Mouse (Mus musculus) 3T3-L1 (cell line): ENCODE data around the gene Mast4.
A peak's percentile ranks its signal among the peaks of the same experiment; 100 is the strongest.

Source experiments
- DNase-seq: peaks from one replicate; pipeline ENCODE4 v3.0.0-alpha.2; 2015; ENCODE audit warnings: low read depth, low spot score

Gene Mast4

DNA sequence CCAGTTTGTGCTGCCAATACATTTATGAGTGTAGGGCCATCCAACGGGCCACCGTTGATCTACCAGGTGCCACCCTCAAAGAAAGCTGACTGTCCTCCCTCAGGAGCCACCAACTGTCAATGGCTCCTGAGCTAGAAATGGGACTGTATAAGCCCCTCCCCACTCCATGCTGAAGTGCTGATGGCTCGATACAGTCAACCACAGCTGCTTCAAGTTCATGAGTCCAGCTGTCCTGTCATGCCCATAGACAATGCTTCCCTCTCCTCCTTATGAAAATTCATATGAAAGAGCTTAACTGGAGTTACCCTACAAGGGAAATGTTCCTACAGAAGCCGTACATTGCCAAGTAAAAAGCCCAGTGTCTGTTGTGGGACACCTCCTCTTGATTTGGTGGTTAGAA lies 93.2 kb downstream of the Mast4 start:
- no peak for DNase-seq

DNA sequence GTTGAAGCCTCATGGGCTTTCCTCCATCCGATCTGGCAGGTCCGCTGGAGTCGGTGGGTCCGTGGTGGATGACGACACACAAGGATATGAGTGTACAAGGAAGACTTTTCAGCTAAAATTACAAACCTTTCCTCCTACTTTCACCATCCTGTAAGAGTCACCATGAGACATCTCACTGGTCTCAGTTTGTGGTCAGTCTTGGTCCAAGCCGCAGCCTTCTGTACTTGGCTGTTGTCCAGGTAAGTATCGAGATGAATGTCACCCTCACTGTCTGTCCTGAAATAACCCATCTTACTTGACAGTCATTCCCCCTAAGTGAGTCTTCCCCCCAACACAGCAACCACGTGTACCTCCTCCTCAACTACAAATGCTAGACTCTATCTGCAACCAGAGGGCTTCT lies 94.6 kb downstream of the Mast4 start:
- peak; percentile 89 for DNase-seq

DNA sequence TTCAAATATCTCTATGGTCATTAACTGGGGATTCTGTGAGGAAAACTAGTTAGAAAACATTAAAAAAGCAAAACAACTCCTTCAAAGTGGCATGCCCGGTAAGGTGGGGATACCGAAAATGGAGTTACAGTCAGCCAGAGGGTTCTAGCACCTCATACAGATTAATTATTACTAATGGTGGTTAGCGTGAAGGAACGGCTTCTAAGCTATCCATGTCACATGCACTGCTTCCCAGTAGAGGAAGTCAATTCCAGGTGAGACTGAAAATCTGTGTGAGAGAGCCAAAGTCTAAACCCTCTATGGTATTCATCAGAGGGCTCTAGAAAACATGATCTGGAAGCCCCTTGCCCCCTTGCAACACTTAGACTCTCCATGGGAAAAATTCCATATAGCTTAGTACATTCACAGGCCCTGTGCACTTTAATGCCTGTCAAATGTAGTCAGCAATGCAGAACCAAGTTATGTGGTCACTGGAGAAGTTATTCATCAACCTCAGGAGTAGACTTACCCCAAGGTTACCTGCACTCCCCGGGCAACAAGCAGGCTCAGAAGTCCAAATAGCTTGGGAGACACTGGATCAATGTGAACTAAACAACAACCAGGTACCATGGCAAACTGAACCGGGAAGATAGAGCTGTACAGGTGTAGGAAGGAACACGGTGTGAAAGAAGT lies 96.1 kb downstream of the Mast4 start:
- DNase-seq: no peak

DNA sequence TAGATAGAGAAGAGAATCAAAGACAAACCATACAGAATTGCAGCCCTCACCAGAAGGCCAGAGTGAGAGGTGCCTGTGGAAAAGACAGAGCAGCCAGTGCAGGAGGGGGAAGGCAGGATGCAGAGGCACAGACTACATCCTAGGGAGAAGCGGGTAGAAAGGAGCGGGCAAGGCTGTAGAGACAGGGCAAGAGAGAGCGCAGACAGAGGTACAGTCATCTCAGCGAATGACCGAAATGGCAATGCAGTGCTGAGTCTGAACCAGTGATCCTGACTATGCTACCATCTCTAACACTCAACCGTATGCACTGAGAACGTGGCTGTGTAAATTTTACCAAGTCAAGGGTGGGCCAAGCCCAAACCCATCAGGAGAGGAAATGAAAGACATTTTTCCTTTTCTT lies 102.1 kb downstream of the Mast4 start:
- no peak for DNase-seq

DNA sequence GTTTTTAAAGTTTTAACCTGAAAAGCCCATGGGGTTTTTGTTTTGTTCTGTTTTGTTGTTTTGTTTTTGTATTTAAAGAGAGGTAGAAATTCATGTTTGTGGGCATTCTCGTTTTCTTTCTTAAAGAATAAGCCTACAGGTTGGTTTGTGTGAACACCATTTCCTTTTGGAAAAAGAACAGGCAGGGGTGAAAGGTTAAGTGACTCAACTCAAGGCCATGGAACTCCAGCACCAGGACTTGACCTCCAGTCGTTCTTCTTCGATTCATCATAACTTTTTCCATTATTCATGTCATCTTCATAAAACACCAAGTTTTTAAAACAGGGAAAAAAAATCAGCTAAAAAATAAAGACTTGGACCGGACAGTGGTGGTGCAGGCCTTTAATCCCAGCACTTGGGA lies 105.2 kb downstream of the Mast4 start:
- DNase-seq: no peak

DNA sequence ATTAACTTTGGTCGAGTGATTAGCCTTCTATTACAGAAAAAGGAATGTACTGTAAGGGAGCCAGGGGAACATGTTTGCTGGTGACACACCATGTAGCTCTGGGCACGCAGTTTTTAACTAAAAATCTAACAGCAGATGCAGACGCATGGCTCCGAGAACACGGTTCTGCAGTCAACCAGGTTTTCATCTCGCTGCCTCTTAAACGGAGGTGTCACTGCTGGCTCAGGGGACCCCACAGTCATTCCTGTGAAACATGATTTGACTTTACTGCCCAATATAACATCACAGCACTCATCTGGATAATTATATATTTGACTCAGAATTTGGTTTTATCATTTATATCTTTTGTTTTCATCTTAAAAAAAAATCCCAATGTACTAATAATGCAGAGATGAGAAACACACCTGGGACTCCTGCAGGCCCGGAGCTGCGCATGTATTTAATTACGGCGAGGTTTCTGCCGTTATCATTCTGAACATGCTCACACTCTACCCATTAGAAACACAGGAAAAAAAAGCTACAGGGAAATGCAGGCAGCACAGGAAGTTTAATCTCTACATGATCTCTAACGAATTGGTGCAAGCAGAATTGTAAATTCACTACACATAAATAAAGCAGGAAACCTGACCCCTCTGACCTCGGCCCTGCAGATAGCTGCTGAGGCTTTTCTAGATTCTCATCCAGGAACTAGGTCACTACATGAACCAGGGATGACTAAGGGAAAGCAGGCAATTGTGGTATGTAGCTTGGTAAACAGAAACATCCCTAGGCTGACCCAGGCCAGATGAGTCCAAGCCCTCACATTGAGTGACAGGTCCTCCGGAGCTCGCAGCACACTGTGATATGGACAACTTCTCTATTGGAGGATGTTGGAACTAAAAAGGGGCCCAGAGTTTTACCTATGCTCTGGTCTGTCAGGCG lies 108.1 kb downstream of the Mast4 start:
- DNase-seq: peak; percentile 79

DNA sequence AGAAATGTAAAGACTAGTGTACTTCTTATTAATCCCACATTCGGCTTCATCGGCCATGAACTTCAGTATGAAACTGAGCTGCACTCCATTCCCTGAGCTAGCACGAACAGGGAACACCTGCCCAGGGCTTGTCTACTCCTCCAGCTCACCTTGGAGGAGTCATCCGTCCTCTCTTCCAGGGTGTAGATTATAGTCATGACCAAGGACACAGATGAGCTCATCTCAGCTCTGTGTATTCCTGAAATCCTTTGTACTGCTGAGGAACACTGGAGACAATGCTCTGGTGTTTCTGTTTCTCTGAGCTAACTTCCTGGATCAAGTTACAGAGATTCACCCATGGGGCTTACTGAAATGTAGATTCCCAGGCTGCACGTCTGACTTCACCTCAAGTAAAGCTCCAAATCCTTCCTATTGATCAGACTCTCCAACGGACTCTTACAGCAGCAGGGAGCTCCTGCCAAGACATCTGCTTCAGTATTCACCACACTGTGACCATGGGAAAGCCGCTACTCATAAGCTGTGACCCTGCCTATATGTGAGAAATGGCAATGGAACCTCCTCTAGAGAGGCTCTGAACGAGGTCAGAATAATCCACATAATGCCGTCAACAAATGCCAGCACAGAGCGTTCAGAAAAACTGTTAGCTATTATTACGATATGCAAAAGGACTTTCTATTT lies 108.9 kb downstream of the Mast4 start:
- DNase-seq: peak; percentile 47

DNA sequence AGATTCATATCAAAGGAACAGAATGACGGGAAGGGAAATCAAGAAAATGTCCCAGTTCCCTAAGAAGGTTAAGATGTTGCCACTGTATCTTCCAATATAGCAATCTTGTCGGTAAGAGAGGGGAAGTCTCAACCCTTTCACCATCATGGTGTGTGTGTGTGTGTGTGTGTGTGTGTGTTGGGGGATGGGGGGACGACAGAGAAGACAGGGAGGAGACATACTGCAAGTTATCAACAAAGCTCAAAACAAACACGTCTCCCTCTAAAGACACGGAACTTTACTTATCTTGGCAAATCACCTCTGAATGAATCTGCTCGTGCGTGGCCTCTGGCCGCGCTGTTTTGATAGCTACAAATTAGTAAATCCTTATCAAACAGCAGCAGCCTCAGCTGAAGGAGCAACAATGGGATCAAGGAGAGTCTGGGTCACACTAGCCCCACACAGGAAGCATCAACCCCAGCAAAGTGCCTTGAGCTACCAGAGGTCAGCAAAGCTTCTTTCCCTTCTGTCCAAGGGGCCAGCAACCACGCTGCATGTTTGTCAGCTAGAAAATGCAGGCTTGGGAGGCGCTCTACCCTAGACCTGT lies 113.7 kb downstream of the Mast4 start:
- DNase-seq: no peak

DNA sequence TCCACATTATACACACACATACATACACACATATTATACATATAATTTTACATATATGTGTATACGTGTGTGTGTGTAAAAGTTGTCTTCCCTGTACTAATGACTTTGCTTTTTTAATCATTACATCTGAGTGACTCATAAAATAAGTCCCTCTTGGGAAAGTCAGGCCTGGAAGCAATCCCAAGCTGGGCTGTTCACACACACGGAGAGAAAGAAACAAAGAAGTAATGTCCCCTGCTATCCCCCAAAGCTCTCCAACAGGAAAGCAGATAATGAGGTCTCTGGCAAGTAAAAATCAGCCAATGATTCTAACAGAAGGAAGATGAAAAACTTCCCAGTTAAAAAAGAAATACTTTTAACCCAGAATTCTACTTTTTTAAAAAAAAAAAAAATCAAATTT lies 114.3 kb downstream of the Mast4 start:
- DNase-seq: peak; percentile 48

DNA sequence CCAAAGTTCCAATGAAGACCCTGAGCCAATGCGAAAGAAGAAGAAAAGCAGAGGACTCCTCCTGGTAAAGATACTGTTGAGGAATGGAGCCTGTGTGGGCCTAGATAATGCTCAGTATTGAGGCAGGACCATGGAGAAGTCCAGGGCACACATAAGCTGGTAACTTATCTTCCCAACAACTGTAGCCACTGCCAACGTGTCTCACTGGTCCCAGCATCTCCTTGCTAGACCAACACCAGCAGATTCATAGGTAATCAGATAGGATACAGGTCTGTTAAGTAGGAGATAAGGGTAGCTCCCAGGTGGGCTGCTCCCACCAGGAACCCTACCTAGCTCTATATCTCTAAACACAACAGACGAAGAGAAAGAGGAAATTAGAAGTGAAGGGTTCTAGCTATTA lies 116.8 kb downstream of the Mast4 start:
- no peak for DNase-seq

DNA sequence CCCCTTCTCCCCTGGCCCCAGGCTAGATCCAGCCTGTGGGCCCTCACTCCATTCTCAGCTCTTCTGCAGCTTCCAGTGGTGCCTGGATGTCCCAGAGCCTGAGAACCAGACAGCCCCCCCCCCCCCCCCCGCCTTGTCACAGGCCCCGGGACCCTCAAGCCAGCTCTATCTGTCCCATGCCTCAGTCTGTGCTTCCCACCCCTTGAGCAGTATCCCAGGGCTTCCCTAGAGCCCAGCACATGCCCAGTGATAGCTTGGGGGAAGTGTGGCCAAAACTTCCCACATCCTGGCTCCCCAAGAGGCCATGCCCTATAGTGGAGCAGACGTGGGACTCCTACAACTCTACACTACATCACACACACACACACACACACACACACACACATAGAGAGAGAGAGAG lies 119.8 kb downstream of the Mast4 start:
- DNase-seq: no peak

DNA sequence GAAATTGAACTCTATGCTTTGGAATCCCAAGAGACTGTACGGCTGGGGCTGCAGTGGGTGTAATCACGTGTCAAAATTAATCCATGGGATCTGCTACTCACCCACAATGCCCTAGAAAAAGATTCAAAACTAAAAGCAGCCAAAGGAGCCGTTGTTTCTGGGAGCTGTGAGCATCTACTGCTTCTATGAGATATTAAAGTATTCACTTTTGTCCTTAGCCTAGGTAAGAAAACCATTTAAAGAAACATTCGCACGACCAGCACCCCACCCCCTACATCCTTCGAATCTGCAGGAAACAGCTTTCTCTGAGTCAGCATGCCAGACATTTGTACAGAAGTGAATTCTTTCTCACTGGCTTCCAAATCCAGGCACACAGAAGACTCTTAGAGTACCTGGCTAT lies 122.3 kb downstream of the Mast4 start:
- DNase-seq: peak; percentile 71

DNA sequence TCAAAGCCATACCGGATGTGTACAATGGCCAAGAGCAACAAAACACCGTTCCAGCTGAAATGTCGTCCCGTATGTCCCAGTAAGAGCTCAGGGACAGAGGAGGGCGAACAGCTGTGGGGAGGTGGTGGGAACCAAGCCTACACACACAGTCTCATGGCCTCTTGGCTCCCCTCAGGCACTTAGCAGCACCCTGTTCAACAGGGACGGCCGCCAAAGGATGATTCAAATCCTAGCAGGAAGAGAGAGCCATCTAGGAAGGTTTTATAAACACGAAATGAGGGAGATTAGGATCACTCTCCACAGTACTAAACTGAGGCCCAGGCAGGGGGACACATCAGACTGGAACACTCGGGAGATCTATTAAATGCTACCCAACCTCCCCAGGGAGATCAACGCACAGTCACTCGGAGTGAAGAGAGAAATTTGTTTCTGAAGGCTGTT lies 122.8 kb downstream of the Mast4 start:
- DNase-seq: peak; percentile 84

DNA sequence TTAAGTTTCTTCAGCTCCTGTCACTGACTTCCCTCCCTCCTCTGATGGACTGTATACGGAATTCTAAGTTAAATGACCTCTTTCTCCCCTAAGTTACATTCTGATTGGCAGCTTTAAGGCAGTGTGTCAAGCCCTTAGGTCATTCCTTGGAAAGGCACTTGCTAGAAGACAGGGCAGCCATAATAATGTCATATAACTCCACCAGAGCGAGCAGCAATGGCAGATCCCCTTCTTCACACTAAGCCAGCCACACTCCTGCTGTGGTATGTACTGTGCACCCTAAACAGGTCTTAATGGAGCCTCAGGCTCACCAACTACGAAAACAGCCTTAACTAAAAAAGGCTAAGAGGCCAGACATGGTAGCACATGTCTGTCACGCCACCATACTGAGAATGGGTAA lies 123.6 kb downstream of the Mast4 start:
- DNase-seq: no peak

DNA sequence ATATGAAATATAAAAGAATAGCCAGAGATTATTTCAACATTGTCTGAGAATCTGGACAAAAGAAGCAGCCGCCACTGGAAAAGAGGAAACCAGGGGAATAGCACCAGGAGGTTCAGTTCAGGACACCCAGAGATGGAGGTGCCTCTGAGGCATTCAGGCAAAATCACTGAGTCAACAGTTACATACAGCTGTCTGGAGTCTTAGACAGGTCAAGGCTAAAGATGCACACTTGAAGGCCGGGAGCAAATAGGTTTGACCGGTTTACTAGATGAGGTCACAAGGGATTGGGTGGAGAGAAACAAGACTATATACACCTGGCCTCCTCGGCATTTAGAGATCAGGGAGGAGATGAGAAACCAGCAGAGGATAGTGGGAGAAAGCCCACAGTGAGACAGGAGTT lies 127.1 kb downstream of the Mast4 start:
- DNase-seq: no peak

DNA sequence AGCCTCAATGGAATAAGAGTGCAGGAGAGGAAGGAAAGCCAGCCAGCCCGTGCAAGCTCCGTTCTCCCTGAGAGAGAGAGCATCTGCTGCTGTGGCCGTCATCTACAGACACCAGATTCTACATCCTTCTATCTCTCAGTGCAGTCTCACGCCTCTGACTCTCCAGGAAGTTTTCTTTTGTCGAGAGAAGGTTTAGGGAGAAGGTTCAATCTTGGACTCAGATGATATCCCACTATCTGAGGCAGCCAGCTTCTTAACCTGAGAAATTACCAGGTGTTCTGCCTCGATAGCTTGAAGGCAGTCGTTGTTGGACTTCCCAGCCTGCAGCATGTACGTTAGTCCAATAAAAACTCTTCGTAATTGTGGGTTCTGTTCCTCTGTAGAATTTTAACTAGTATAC lies 127.7 kb downstream of the Mast4 start:
- no peak for DNase-seq

DNA sequence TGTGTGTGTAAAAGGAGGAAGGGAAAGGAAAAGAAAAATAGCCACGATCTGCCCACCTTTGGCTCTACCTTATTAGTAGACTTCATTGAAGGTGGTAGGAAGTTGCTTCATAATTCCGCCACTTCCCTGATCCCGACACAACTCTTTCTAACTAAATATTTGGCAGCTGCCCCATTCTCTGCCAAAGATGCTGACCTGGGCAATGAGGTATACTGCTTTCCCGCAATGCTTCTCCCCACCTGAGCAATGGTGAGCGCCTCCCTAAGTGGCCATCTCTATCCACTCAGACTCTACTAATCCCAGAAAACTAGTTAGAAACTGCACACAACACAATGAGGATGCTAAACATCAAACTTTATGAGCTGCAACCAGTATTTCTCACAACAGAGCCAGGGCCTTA lies 129.1 kb downstream of the Mast4 start:
- no peak for DNase-seq

DNA sequence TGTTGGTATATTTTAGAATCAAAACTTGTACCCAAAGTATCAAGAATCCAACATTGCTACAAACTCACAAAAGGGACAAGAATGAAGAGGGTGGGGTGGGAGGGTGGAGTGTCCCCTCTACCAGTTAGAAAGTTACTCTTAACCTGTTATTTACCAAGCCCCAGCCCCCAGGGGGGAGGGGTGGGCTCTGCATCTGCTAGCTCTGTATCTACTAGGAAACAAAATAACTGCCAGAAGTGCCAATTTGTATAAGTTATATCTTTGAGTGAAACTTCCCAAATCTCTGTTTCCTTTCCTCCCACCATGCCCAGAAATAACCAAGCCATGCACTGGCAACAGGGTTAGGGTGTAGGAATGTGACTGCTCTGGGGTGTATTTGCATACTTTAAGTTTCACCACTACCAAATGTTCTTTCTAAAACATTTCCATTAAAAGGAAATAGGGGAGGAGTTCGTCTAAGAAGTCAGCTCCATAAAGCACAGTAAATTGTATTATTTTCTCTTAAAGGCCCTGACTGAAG lies 130.9 kb downstream of the Mast4 start:
- DNase-seq: no peak

DNA sequence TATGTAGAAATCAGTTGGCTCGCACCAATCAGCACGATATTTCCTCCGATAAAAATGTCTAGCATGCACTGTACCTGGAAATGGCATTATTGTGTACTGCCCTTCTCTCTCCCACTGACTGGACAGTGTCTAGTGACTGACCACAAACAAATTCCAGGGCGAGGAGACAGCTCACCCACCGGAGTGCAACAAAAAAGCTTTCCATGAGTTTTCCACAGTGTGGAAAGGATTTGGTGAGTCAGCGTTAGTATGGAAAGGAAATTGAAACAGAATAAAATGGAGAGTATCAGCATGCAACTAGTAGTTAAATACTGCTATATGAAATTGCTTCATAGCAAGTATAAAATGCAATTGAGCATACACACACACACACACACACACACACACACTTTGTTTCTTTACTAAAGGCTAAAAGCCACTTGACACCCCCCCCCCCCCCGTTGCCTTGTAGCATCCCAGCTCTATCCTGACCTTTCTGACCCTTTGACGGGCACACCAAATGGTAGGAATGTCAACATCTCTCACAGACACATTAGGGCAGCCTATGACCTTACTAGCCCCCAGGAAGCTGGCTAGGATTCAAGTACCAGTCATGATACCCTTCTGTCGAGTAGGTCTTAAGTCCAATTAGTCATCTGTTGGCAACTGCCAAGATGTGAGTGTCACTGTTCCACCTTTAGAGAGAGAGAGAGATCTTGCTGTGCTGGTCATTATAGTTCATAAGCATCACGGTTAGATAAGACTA lies 133.1 kb downstream of the Mast4 start:
- peak; percentile 83 for DNase-seq

DNA sequence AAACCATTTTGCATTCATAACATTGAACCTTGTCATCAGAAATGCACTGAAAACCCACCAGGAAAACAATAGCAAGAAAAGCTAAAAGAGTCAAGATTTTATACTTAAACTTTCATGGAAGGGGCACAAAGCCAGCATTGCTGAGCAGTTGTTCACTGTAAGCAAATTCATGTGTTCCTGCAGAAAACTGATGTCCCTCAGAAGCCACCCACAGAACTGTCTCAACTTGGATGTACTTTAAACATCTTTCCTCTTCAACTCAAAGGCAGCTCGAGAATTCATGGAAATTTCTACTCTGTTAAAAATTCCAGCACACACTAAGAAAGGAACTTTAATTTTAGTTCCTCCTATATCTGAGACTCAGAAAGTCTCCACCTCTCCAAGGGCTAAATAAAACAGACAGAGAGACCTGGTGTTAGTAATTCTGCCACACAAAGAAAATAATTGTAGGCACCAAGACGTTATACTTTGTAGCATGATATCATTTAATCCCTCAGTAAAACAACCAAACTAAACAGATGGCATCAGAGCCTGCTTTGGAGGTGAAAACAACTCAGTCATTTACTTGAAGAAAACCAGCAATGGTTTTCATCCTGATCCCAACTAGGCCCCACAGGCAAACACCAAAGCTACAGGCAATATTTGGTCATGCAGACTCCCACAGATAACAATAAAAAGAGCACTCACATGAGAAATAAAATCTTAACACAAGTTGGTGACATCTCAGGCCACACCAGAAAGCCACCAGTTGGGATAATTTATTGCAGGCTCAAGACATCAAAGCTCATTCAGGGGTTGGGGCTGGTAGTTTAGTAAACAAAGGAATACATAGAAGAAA lies 134.3 kb downstream of the Mast4 start:
- DNase-seq: peak; percentile 21
